Mouse (Mus musculus): Measurements from ENCODE around the gene Arrb2. TPM values are rescaled to one million over a fixed set of nuclear protein-coding genes. Genes with fewer than 3 reads are reported as not detected.

The Arrb2 gene
- 347 TPM for total RNA-seq (2023)

GRCm38 (mm10) chr11:70432048-70432894 is at the start of gene Arrb2:
TSS of gene Arrb2 (plus strand) at chr11:70432635.

GRCm38 (mm10) chr11:70409594-70410296 is 22.7 kb upstream of the Arrb2 start, which contains the start of gene Pelp1:
TSS of gene Pelp1 (minus strand) at chr11:70410031.

GRCm38 (mm10) chr11:70451797-70452498 is 19.5 kb downstream of the Arrb2 start, which contains the start of gene Med11:
TSS of gene Med11 (plus strand) at chr11:70451919.

GRCm38 (mm10) chr11:70458688-70459600 is 26.5 kb downstream of the Arrb2 start, which contains the start of gene Zmynd15:
TSS of gene Zmynd15 (plus strand) at chr11:70459433.

GRCm38 (mm10) chr11:70459601-70460101 is 27.2 kb downstream of the Arrb2 start, which contains the start of gene Cxcl16:
TSS of gene Cxcl16 (minus strand) at chr11:70459984.

Other genes with a start within 250 kb of the Arrb2 start
- gene Slc16a11, start 219.9 kb upstream of the Arrb2 start, total RNA-seq (2023): not detected
- gene Slc16a13, start 211.6 kb upstream of the Arrb2 start, total RNA-seq (2023): 3.4 TPM
- 0.77 TPM for gene Bcl6b, start 202.8 kb upstream of the Arrb2 start, total RNA-seq (2023)
- 70.5 TPM for gene 0610010K14Rik, start 194.7 kb upstream of the Arrb2 start, total RNA-seq (2023)
- 4.8 TPM for gene Gm21988, start 192.8 kb upstream of the Arrb2 start, total RNA-seq (2023)
- 68.2 TPM for gene Rnasek, start 192.8 kb upstream of the Arrb2 start, total RNA-seq (2023)
- gene Alox12, start 177.3 kb upstream of the Arrb2 start, total RNA-seq (2023): 1.1 TPM
- not detected for gene Alox12e, start 110.0 kb upstream of the Arrb2 start, total RNA-seq (2023)
- 0.68 TPM for gene Alox15, start 80.6 kb upstream of the Arrb2 start, total RNA-seq (2023)
- 27.0 TPM for gene Pelp1, start 22.6 kb upstream of the Arrb2 start, total RNA-seq (2023)
- gene Med11, start 19.3 kb downstream of the Arrb2 start, total RNA-seq (2023): 39.9 TPM
- gene Zmynd15, start 26.8 kb downstream of the Arrb2 start, total RNA-seq (2023): 1.1 TPM
- 2.3 TPM for gene Cxcl16, start 27.3 kb downstream of the Arrb2 start, total RNA-seq (2023)
- 1.5 TPM for gene Tm4sf5, start 72.6 kb downstream of the Arrb2 start, total RNA-seq (2023)
- gene Vmo1, start 82.0 kb downstream of the Arrb2 start, total RNA-seq (2023): not detected
- gene Gltpd2, start 86.6 kb downstream of the Arrb2 start, total RNA-seq (2023): not detected
- gene Psmb6, start 92.7 kb downstream of the Arrb2 start, total RNA-seq (2023): 129 TPM
- gene Gm40193, start 100.3 kb downstream of the Arrb2 start, total RNA-seq (2023): not detected
- gene Pld2, start 107.4 kb downstream of the Arrb2 start, total RNA-seq (2023): 7.3 TPM
- 201 TPM for gene Mink1, start 130.2 kb downstream of the Arrb2 start, total RNA-seq (2023)
- gene 4930544D05Rik, start 183.2 kb downstream of the Arrb2 start, total RNA-seq (2023): 1.0 TPM
- gene Chrne, start 186.6 kb downstream of the Arrb2 start, total RNA-seq (2023): 3.2 TPM
- not detected for gene Gp1ba, start 206.5 kb downstream of the Arrb2 start, total RNA-seq (2023)
- gene Rnf167, start 214.6 kb downstream of the Arrb2 start, total RNA-seq (2023): 233 TPM
- 53.6 TPM for gene Slc25a11, start 214.8 kb downstream of the Arrb2 start, total RNA-seq (2023)
- gene Pfn1, start 222.0 kb downstream of the Arrb2 start, total RNA-seq (2023): 1,552 TPM
- 29.3 TPM for gene Eno3, start 224.6 kb downstream of the Arrb2 start, total RNA-seq (2023)
- gene Spag7, start 236.8 kb downstream of the Arrb2 start, total RNA-seq (2023): 23.4 TPM